Mouse (Mus musculus) heart, postnatal 0 days (tissue): Measurements from ENCODE around the gene Defb36.

ENCODE experiments used
- CTCF ChIP-seq: IDR thresholded peaks from 2 replicates; pipeline ENCODE4 v1.5.1; 2016; ENCODE audit warnings: antibody characterized with exemption, control low read depth, low read depth
- EP300 ChIP-seq: IDR thresholded peaks from 2 replicates; pipeline ENCODE4 v1.6.1; 2016; ENCODE audit warnings: antibody characterized with exemption, low read depth

DNA sequence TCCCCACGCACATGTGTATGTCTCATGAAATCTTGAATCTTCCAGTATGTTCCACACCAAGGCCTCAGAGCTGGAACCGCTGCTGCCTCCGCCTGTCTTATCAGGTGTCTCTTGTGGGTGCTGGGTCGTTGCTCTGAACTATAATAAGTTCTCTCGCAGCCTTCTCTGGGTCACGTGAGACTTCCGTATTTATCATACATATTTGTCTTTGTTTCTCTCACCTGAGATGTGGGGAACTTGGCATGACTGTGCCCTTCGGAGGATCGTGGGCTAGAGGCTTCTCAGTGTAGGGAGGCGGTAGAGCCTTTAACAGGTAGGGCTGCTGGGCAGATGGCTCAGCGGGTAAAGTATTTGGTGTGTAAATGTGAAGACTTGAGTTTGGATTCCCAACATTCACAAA is 23.5 kb upstream of the Defb36 start:
- TF ChIP-seq CTCF (no peak), EP300 (no peak)
